Mouse (Mus musculus) ES-Bruce4 (cell line): ENCODE results near the gene Chrna4.

Source experiments
- CTCF ChIP-seq: IDR thresholded peaks from one replicate; pipeline ENCODE4 v1.8.1; 2011; ENCODE audit warnings: low read depth, low read length
- POLR2A ChIP-seq: IDR thresholded peaks from one replicate; pipeline ENCODE4 v1.8.1; 2011; ENCODE audit warnings: low read length; ENCODE audit not compliant: insufficient read depth

- TF ChIP-seq CTCF (no peak), POLR2A (no peak)
Observed at GRCm38 (mm10) chr2:181068499-181068898, 25.2 kb upstream of the Chrna4 start.
